Comparison of ENCODE assay signal across 12 mouse cellular contexts in the genomic region with DNA sequence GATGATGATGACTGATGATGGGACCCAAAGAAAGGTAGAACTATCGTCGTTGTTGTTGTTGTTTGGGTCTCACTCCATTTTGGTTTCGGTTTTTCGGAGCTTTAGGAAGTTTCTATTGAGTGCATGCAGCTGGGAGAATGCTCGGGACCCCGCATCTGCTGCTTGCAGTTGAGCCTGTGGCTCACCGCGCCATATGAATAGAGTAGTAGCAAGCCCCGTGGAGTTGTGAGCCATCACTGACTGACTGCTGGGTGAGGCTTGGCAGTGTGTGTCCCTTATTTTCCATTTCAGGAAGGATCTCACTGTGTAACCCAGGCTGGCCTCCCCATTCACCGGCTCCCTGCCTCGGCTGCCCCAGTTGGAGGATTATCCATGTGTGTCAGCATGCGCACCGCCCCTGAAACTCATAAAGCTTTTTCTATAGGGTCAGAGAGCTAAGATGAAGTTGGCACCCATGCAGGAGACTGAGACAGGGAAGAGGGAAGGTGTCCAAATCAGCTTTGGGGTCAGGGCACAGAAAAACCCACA. TPM values are rescaled to one million over a fixed set of nuclear protein-coding genes. Genes with fewer than 3 reads are reported as not detected.
DNase-seq lines count a peak whose midpoint lies in the region; ATAC-seq and TF ChIP-seq lines count a peak whose summit lies in the region.
"Had no signal": no experiment of that assay in that cellular context is flagged by ENCODE, and none has a peak within 500 bp of the region (broad histone marks: within the 10 kb centered on the region; RNA-seq: fewer than 3 reads in every experiment).

No protein-coding gene starts in this region.

- H3K27me3 ChIP-seq in heart, embryonic 16.5 days (ENCODE audit: control insufficient read depth, insufficient read depth, low read length): no peaks in the 10 kb centered on the region
- H3K27me3 ChIP-seq in lung, embryonic 16.5 days (ENCODE audit: control insufficient read depth, insufficient read depth, low read depth, low read length): no peaks in the 10 kb centered on the region
- no peaks in the 10 kb centered on the region for H3K27me3 ChIP-seq in intestine, postnatal 0 days (replicated peaks; ENCODE audit: control insufficient read depth, insufficient read depth, low read length)
- H3K27me3 ChIP-seq: heart, embryonic 15.5 days had no signal

- H3K9me3 ChIP-seq in heart, embryonic 16.5 days (replicated peaks; ENCODE audit: control insufficient read depth, low read length): peaks cover 5% of the 10 kb centered on the region
- H3K9me3 ChIP-seq in lung, embryonic 16.5 days (ENCODE audit: control insufficient read depth, low read length): peaks cover 3% of the 10 kb centered on the region; the same call in 1 of the 2 replicates
- H3K9me3 ChIP-seq in intestine, postnatal 0 days (ENCODE audit: control insufficient read depth): 0 out of 2 replicates have a peak, but pooled peaks cover 7% of the 10 kb centered on the region
- H3K9me3 ChIP-seq: heart, embryonic 15.5 days; liver, embryonic 15.5 days had no signal

- H3K36me3 ChIP-seq in heart, embryonic 16.5 days (ENCODE audit: control insufficient read depth, insufficient read depth): peaks cover 5% of the 10 kb centered on the region
- peaks cover 10% of the 10 kb centered on the region; the same call in 1 of the 2 replicates for H3K36me3 ChIP-seq in lung, embryonic 16.5 days (ENCODE audit: control insufficient read depth, insufficient read depth, low read length)
- H3K36me3 ChIP-seq in intestine, postnatal 0 days (ENCODE audit: control insufficient read depth, insufficient read depth): peaks cover 3% of the 10 kb centered on the region
- H3K36me3 ChIP-seq: heart, embryonic 15.5 days; liver, embryonic 15.5 days had no signal

- intact Hi-C loops in left cerebral cortex, postnatal 25 days (cut with DNase I): no loop called here

- H3K27ac ChIP-seq in heart, embryonic 16.5 days (ENCODE audit: low read length): no peak overlapping the region
- H3K27ac ChIP-seq in lung, embryonic 16.5 days (ENCODE audit: low read length): no peak overlapping the region; the same call in 1 of the 2 replicates
- H3K27ac ChIP-seq in intestine, postnatal 0 days (ENCODE audit: low read depth, low read length): peak overlapping the region; percentile 93
- H3K27ac ChIP-seq: liver, embryonic 15.5 days had no signal

- no peak overlapping the region for H3K4me3 ChIP-seq in heart, embryonic 16.5 days (ENCODE audit: low read length)
- peak overlapping the region; percentile 6; the same call in 1 of the 2 replicates for H3K4me3 ChIP-seq in lung, embryonic 16.5 days (ENCODE audit: low read length)
- peak overlapping the region; percentile 48 for H3K4me3 ChIP-seq in intestine, postnatal 0 days (ENCODE audit: low read depth, low read length)
- H3K4me3 ChIP-seq: heart, embryonic 15.5 days; liver, embryonic 15.5 days had no signal

- ATAC-seq in heart, embryonic 16.5 days (replicated peaks; ENCODE audit: extremely low read depth, insufficient read depth, low FRiP score): no peak
- no peak for ATAC-seq in lung, embryonic 16.5 days (ENCODE audit: low read depth)
- no peak for ATAC-seq in intestine, postnatal 0 days

- no peak overlapping the region for H3K9ac ChIP-seq in heart, embryonic 16.5 days (ENCODE audit: low read length)
- H3K9ac ChIP-seq in lung, embryonic 16.5 days (ENCODE audit: low read length): peak overlapping the region; percentile 42; the same call in 1 of the 2 replicates
- peak overlapping the region; percentile 62 for H3K9ac ChIP-seq in intestine, postnatal 0 days (ENCODE audit: low read depth, low read length)
- H3K9ac ChIP-seq: heart, embryonic 15.5 days; liver, embryonic 15.5 days had no signal

- peak overlapping the region; percentile 11 for H3K4me2 ChIP-seq in heart, embryonic 16.5 days (ENCODE audit: low read depth, low read length)
- H3K4me2 ChIP-seq in lung, embryonic 16.5 days (ENCODE audit: low read depth, low read length): peak overlapping the region; percentile 31
- H3K4me2 ChIP-seq in intestine, postnatal 0 days (replicated peaks; ENCODE audit: low read depth): peak overlapping the region; percentile 79
- H3K4me2 ChIP-seq: liver, embryonic 15.5 days had no signal

- DNase-seq in heart, adult 8-10 months (ENCODE audit: low spot score): no peak
- DNase-seq in lung, postnatal 36 days: no peak
- peak; percentile 51 for DNase-seq in retina, postnatal 1 day
- DNase-seq in left cerebral cortex, postnatal 25 days (ENCODE audit: low spot score in 2 of 2): no peak
- DNase-seq in right cerebral cortex, postnatal 25 days: no peak
- DNase-seq: cerebellum, postnatal 10 days; layer of hippocampus, adult 9-11 months had no signal

- H3K4me1 ChIP-seq in heart, embryonic 16.5 days (ENCODE audit: control insufficient read depth, insufficient read depth, low read length): peaks cover 5% of the 10 kb centered on the region; the same call in 1 of the 2 replicates
- H3K4me1 ChIP-seq in lung, embryonic 16.5 days (replicated peaks; ENCODE audit: control insufficient read depth, insufficient read depth, low read length): peaks cover 18% of the 10 kb centered on the region
- H3K4me1 ChIP-seq in intestine, postnatal 0 days (replicated peaks; ENCODE audit: control insufficient read depth, insufficient read depth, low read length): 0 out of 2 replicates have a peak, but pooled peaks cover 3% of the 10 kb centered on the region
- H3K4me1 ChIP-seq: liver, embryonic 15.5 days had no signal

- TF ChIP-seq CTCF in intestine, postnatal 0 days (IDR thresholded peaks at IDR 0.05; ENCODE audit: low read depth): no peak

- WGBS in heart, embryonic 16.5 days: 69% methylated on average over 13 of the region's 13 CpGs
- WGBS in lung, embryonic 16.5 days: 66% methylated on average over 13 of the region's 13 CpGs
- WGBS in intestine, postnatal 0 days: 13% methylated on average over 13 of the region's 13 CpGs

RNA-seq across cellular contexts. Expression of gene Pde9a, which starts 47.5 kb away (rescaled TPM):
- polyA plus RNA-seq in heart, embryonic 16.5 days (2015; fragmentation: Nextera tagmentation; extraction: Ambion mirVana): 7.4 and 7.9 TPM in 2 replicates
- total RNA-seq in heart, adult 8-10 months (2022): 1 to 10 TPM; 3.1 to 5.5 (median 4.2) TPM
- polyA plus RNA-seq in lung, embryonic 16.5 days (2015; fragmentation: Nextera tagmentation; extraction: Ambion mirVana): 29.5 and 31.5 TPM in 2 replicates
- 58.8 and 59.8 TPM in 2 replicates for polyA plus RNA-seq in intestine, postnatal 0 days (2015; fragmentation: Nextera tagmentation; extraction: Ambion mirVana)
- total RNA-seq in left cerebral cortex, postnatal 25 days (2021): 10 to 100 TPM; 23.5 to 24.8 TPM

Comparison
In these comparisons a context has a peak if more than half of its experiments do, and no peak if none do; other contexts are left out.
1. H3K4me2 ChIP-seq: peak in every context shown above with its lines; median percentile 79 in intestine, postnatal 0 days; 31 in lung, embryonic 16.5 days; 11 in heart, embryonic 16.5 days.